28 mouse cellular contexts compared by ENCODE assay signal in the genomic region with DNA sequence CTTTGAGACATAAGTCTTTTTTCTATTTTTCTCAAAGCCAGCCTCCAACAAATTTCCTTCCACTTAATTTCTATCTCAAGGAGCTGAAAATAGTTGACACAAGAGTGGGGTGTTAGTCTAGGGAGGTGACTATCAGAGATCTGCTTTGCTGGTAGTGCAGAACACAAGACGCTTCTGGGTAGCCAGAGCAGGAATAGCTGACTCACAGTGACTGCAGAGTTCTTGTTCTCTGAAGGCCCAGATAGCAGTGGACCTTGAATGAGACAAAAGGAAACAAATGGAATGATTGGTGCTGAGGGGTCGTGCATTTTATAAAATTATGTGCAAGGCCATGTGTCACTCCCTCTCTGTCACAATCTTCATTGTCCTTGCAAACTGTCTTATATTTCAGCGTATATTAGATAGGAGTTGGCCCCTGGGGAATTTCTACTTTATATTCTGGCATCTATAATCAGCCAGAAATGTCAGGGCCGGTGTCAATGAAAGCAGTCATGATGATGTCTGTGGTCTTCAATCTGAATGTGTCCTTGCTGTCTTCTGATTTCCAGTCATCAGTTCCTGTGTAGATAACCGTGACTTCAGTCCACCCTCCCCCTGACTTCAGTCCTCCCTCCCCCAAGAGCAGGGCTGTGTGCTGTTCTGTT. TPM values are rescaled to one million over a fixed set of nuclear protein-coding genes. Genes with fewer than 3 reads are reported as not detected.
A peak's percentile ranks its signal among the peaks of the same experiment; 100 is the strongest.
DNase-seq lines count a peak whose midpoint lies in the region; ATAC-seq and TF ChIP-seq lines count a peak whose summit lies in the region.
"Had no signal": no experiment of that assay in that cellular context is flagged by ENCODE, and none has a peak within 500 bp of the region (broad histone marks: within the 10 kb centered on the region; RNA-seq: fewer than 3 reads in every experiment).

No protein-coding gene starts in this region.

- H3K4me2 ChIP-seq in liver, postnatal 0 days (ENCODE audit: low read depth, low read length), result no peak overlapping the region
- H3K4me2 ChIP-seq: forebrain, embryonic 13.5 days; hindbrain, embryonic 13.5 days had no signal

- no peak for TF ChIP-seq CTCF in testis, adult 2 months (IDR thresholded peaks at IDR 0.05; ENCODE audit: control insufficient read depth, insufficient read depth, insufficient replicate concordance, low read depth, low read length)
- no peak for TF ChIP-seq CTCF in liver, postnatal 0 days (IDR thresholded peaks at IDR 0.05; ENCODE audit: low read depth)

- no peak for DNase-seq in testis, postnatal 10 days (ENCODE audit: low spot score)
- DNase-seq in adrenal gland, postnatal 10 days, result peak; percentile 63
- DNase-seq in liver, postnatal 0 days, result no peak
- no peak for DNase-seq in cerebellum, postnatal 10 days
- no peak for DNase-seq in urinary bladder, postnatal 14 days (ENCODE audit: low spot score)
- DNase-seq: B cell, adult 2 months; cerebellum, adult 11-12 months; cerebellum, adult 9-10 months; cerebellum, postnatal 36 days; forebrain, postnatal 0 days; gastrocnemius, adult 2 months; heart, adult 18-20 months; heart, postnatal 10 days; kidney, adult 18-20 months had no signal

- no peak for TF ChIP-seq EP300 in liver, postnatal 0 days (IDR thresholded peaks at IDR 0.05; ENCODE audit: low read depth)

- no peak overlapping the region for H3K9ac ChIP-seq in liver, postnatal 0 days (replicated peaks)
- H3K9ac ChIP-seq: forebrain, embryonic 13.5 days; forebrain, postnatal 0 days; hindbrain, embryonic 13.5 days had no signal

- no peak for TF ChIP-seq POLR2A in testis, adult 2 months (IDR thresholded peaks at IDR 0.05; ENCODE audit: control insufficient read depth, low read depth, low read length)

- no peaks in the 10 kb centered on the region; the same call in 1 of the 2 replicates for H3K4me1 ChIP-seq in testis, adult 2 months (ENCODE audit: control insufficient read depth, insufficient read depth, low read length)
- H3K4me1 ChIP-seq in liver, postnatal 0 days (ENCODE audit: insufficient read depth), result no peaks in the 10 kb centered on the region
- H3K4me1 ChIP-seq: heart, embryonic 10.5 days had no signal

- no peaks in the 10 kb centered on the region for H3K9me3 ChIP-seq in liver, postnatal 0 days (ENCODE audit: low read length)
- H3K9me3 ChIP-seq: embryonic facial prominence, embryonic 10.5 days; forebrain, embryonic 13.5 days; G1E; heart, embryonic 10.5 days; hindbrain, embryonic 13.5 days had no signal

- H3K27me3 ChIP-seq in testis, adult 2 months (ENCODE audit: control insufficient read depth, insufficient read depth, low read length), result no peaks in the 10 kb centered on the region
- H3K27me3 ChIP-seq in liver, postnatal 0 days (ENCODE audit: insufficient read depth, low read length), result no peaks in the 10 kb centered on the region
- H3K27me3 ChIP-seq: forebrain, embryonic 13.5 days; hindbrain, embryonic 13.5 days had no signal

- peak overlapping the region; percentile 63; the same call in 1 of the 2 replicates for H3K27ac ChIP-seq in testis, adult 2 months (ENCODE audit: control insufficient read depth, insufficient read depth, low read depth, low read length)
- no peak overlapping the region for H3K27ac ChIP-seq in liver, postnatal 0 days (ENCODE audit: low read depth)
- H3K27ac ChIP-seq: embryonic facial prominence, embryonic 10.5 days; forebrain, embryonic 13.5 days; gastrocnemius, adult 2 months; heart, embryonic 10.5 days; hindbrain, embryonic 13.5 days; hindbrain, postnatal 0 days had no signal

- 62% methylated on average over 5 of the region's 5 CpGs for WGBS in liver, postnatal 0 days (ENCODE audit: insufficient replicate concordance)

- ATAC-seq in common myeloid progenitor, adult 5-6 weeks (replicated peaks; ENCODE audit: low read depth, poor library complexity, severe bottlenecking), result peak; percentile 60
- ATAC-seq in liver, postnatal 0 days, result no peak
- ATAC-seq: CD4-positive, CD25-positive, alpha-beta regulatory T cell, adult 4 months; forebrain, embryonic 13.5 days; forebrain, postnatal 0 days; hindbrain, postnatal 0 days had no signal

- H3K36me3 ChIP-seq in testis, adult 2 months (ENCODE audit: control insufficient read depth, insufficient read depth, low read length), result no peaks in the 10 kb centered on the region
- no peaks in the 10 kb centered on the region for H3K36me3 ChIP-seq in liver, postnatal 0 days (replicated peaks; ENCODE audit: insufficient read depth, low read length)
- H3K36me3 ChIP-seq: embryonic facial prominence, embryonic 10.5 days; G1E; heart, embryonic 10.5 days; hindbrain, embryonic 13.5 days had no signal

- no peak overlapping the region for H3K4me3 ChIP-seq in testis, adult 2 months (ENCODE audit: control insufficient read depth, low read depth, low read length)
- no peak overlapping the region for H3K4me3 ChIP-seq in liver, postnatal 0 days (ENCODE audit: low read depth, low read length)
- H3K4me3 ChIP-seq: embryonic facial prominence, embryonic 10.5 days; forebrain, embryonic 13.5 days; gastrocnemius, adult 2 months; heart, embryonic 10.5 days; hindbrain, embryonic 13.5 days had no signal

RNA-seq across cellular contexts. Expression of gene Adh7, which starts 7.0 kb away (rescaled TPM):
- polyA plus RNA-seq in testis, adult 2 months (2012; rRNA removed), result 4.7 and 4.8 TPM in 2 replicates
- total RNA-seq in adrenal gland, postnatal 10 days (2021), result 10 to 100 TPM; 10.8 to 23.5 TPM
- total RNA-seq in common myeloid progenitor, adult 5-6 weeks (2017), result not detected in 2 replicates
- 6.2 and 6.7 TPM in 2 replicates for polyA plus RNA-seq in liver, postnatal 0 days (2015; fragmentation: Nextera tagmentation; extraction: Ambion mirVana)
- total RNA-seq: hematopoietic stem cell, adult 5-6 weeks had no signal
- polyA plus RNA-seq: CD4-positive, CD25-positive, alpha-beta regulatory T cell, adult 4 months; embryonic facial prominence, embryonic 10.5 days; forebrain, embryonic 13.5 days; G1E; heart, embryonic 14.5 days; intestine, embryonic 14.5 days had no signal

RNA-seq across cellular contexts. Expression of gene 4930579F01Rik, which starts 16.9 kb away (rescaled TPM):
- polyA plus RNA-seq in testis, adult 2 months (2012; rRNA removed), result 93.6 and 96.6 TPM in 2 replicates
- total RNA-seq in adrenal gland, postnatal 10 days (2021), result not detected
- not detected in 2 replicates for total RNA-seq in common myeloid progenitor, adult 5-6 weeks (2017)
- not detected in 2 replicates for polyA plus RNA-seq in liver, postnatal 0 days (2015; fragmentation: Nextera tagmentation; extraction: Ambion mirVana)
- total RNA-seq: forebrain, postnatal 0 days; G1E; gastrocnemius, adult 2 months; gastrocnemius, postnatal 4 days; heart, adult 18-20 months; heart, postnatal 10 days; hematopoietic stem cell, adult 5-6 weeks; hindbrain, postnatal 0 days had no signal
- polyA plus RNA-seq: CD4-positive, CD25-positive, alpha-beta regulatory T cell, adult 4 months; embryonic facial prominence, embryonic 10.5 days; embryonic facial prominence, embryonic 14.5 days; forebrain, embryonic 13.5 days; forebrain, postnatal 0 days; G1E; heart, embryonic 10.5 days; heart, embryonic 14.5 days; intestine, embryonic 14.5 days had no signal

RNA-seq across cellular contexts. Expression of gene Adh1, which starts 50.2 kb away (rescaled TPM):
- polyA plus RNA-seq in testis, adult 2 months (2012; rRNA removed), result 6.5 and 13.5 TPM in 2 replicates
- total RNA-seq in adrenal gland, postnatal 10 days (2021), result 1,000 to 10,000 TPM; 2,760 to 3,266 TPM
- total RNA-seq in common myeloid progenitor, adult 5-6 weeks (2017), result not detected in 2 replicates
- polyA plus RNA-seq in liver, postnatal 0 days (2015; fragmentation: Nextera tagmentation; extraction: Ambion mirVana), result 434 and 496 TPM in 2 replicates
- total RNA-seq: hematopoietic stem cell, adult 5-6 weeks had no signal
- polyA plus RNA-seq: embryonic facial prominence, embryonic 10.5 days; G1E had no signal

Comparison
In these comparisons a context has a peak if more than half of its experiments do, and no peak if none do; other contexts are left out.
1. RNA of gene Adh7, which starts 7.0 kb away (total RNA-seq): 10.8 to 23.5 TPM in adrenal gland, postnatal 10 days; not detected in common myeloid progenitor, adult 5-6 weeks; every median in the first group is over 10 times any median in the second.
2. RNA of gene Adh1, which starts 50.2 kb away (total RNA-seq): 2,760 to 3,266 TPM in adrenal gland, postnatal 10 days; not detected in common myeloid progenitor, adult 5-6 weeks; every median in the first group is over 1,000 times any median in the second.